Mouse (Mus musculus) thymus, adult 2 months (tissue): ENCODE results near the gene Dclk2. TPM values are rescaled to one million over a fixed set of nuclear protein-coding genes. Genes with fewer than 3 reads are reported as not detected.

ENCODE experiments used
- DNase-seq: peaks from one replicate; pipeline ENCODE4 v3.0.0; 2021
- H3K27ac ChIP-seq: fragments of 200-500 bp; 2 replicates; pipeline ENCODE4 v1.5.1; 2012; ENCODE audit warnings: low read length, control low read depth; ENCODE audit not compliant: control insufficient read depth, insufficient read depth
- H3K27me3 ChIP-seq: fragments of 200-500 bp; 2 replicates; pipeline ENCODE4 v1.6.1; 2012; ENCODE audit warnings: mild to moderate bottlenecking, low read length, moderate library complexity, mixed read lengths; ENCODE audit not compliant: control insufficient read depth, insufficient read depth
- H3K36me3 ChIP-seq: fragments of 200-500 bp; 2 replicates; pipeline ENCODE4 v1.6.1; 2012; ENCODE audit warnings: mild to moderate bottlenecking, low read length, moderate library complexity; ENCODE audit not compliant: control insufficient read depth, insufficient read depth
- H3K4me1 ChIP-seq: fragments of 200-500 bp; replicated peaks from 2 replicates; pipeline ENCODE4 v1.6.1; 2012; ENCODE audit warnings: low read length; ENCODE audit not compliant: control insufficient read depth, insufficient read depth
- H3K4me3 ChIP-seq: fragments of 200-500 bp; 2 replicates; pipeline ENCODE4 v1.5.1; 2012; ENCODE audit warnings: mild to moderate bottlenecking, low read length, control low read depth, moderate library complexity; ENCODE audit not compliant: control insufficient read depth, insufficient read depth
- CTCF ChIP-seq: fragments of 200-500 bp; IDR thresholded peaks from 2 replicates; pipeline ENCODE4 v1.5.1; 2012; ENCODE audit warnings: mild to moderate bottlenecking, control low read depth, low read length, moderate library complexity, borderline replicate concordance; ENCODE audit not compliant: control insufficient read depth, poor library complexity, insufficient read depth; ENCODE audit errors: extremely low read depth
- POLR2A ChIP-seq: fragments of 200-500 bp; IDR thresholded peaks from 2 replicates; pipeline ENCODE4 v1.6.1; 2012; ENCODE audit warnings: mild to moderate bottlenecking, low read length, control low read depth, moderate library complexity; ENCODE audit not compliant: control insufficient read depth, poor library complexity, insufficient read depth; ENCODE audit errors: extremely low read depth
- WGBS: fragments of 180-500 bp; shearing (Covaris S2); methylation state at CpG from one replicate; pipeline ENCODE4 v1.1.7; 2018; 5-methylcytosine and 5-hydroxymethylcytosine counted together
- polyA plus RNA-seq: library from polyadenylated mRNA; depleted of rRNA; stranded (reverse); fragments of >200 nt; gene quantifications from 2 replicates; pipeline ENCODE4 v1.2.3, GENCODE M21; 2012

The Dclk2 gene
- polyA plus RNA-seq, 1 experiment = 55.5 TPM

DNA sequence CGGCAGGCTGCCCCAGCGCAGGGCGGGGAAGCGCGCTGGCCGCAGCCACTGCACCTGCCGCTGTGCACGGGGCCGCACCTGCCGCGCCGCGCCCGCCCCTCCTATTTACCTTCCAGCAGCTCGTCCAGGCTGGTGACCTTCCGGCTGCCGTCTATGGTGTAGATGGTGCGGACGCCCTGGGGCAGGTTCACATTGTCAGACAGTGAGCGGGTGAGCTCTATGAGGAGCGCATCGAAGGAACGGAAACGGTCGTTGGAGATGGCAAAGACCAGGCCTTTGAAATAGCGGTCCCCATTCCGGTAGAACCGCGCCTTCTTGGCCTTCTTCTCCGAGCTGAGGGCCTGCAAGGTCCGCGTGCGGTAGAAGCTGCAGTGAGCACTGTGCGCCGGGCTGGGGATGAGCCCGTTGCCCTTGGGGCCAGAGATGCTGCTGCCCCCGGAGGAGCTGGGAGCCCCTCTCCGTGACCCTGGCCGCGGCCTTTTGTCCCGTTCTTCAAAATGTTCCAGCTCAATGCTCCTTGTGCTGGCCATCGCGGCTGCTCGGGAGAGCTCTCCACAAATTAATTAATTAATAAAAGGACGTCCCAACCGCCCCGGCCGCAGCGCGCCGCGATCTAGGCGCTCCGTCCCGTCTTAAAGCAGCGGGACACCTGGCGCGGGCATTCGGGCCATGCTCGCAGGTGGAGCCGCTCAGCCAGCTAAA is 860 bp downstream of the Dclk2 start:
- no peak overlapping the region for H3K27ac ChIP-seq
- TF ChIP-seq CTCF (no peak), POLR2A (no peak)
- H3K36me3 ChIP-seq = no peaks in the 10 kb centered on the region
- peak overlapping the region; percentile 82 for H3K4me3 ChIP-seq
- H3K4me1 ChIP-seq = peaks cover 13% of the 10 kb centered on the region
- DNase-seq = peak; percentile 50
- WGBS = under 1% methylated on average over 61 of the region's 61 CpGs
- no peaks in the 10 kb centered on the region for H3K27me3 ChIP-seq

- peaks cover 13% of the 10 kb centered on the region for H3K4me1 ChIP-seq
- no peaks in the 10 kb centered on the region for H3K36me3 ChIP-seq
- no peak for TF ChIP-seq POLR2A
- TF ChIP-seq CTCF = no peak
- H3K27me3 ChIP-seq = no peaks in the 10 kb centered on the region
- no peak overlapping the region for H3K27ac ChIP-seq
- no peak for DNase-seq
- 99% methylated on average over 5 of the region's 5 CpGs for WGBS
- H3K4me3 ChIP-seq = no peak overlapping the region
Observed at GRCm38 (mm10) chr3:86917048-86917447, 3.6 kb downstream of the Dclk2 start.

DNA sequence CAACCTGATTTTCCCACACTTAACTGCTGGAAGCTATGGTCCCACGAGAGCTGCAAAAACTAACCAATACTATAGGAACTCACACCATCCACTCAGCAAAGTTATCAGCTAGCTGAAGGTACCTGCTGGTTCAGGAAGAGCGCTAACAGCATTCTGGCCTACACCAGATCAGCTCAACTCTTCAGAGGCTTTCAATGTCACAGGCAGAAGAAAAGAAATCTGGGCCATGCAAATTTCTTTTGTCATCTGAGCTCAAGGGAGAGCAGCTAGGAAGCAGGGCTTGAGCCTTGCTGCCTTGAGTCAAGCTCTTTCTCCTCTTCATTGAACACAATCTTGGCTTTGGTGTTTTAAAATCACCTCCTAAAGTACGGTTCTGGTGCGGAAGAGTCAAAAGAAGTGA is 4.0 kb downstream of the Dclk2 start:
- Histone ChIP-seq H3K36me3 (no peaks in the 10 kb centered on the region), H3K27ac (no peak overlapping the region), H3K27me3 (no peaks in the 10 kb centered on the region), H3K4me3 (no peak overlapping the region), H3K4me1 (peaks cover 13% of the 10 kb centered on the region)
- no peak for DNase-seq
- TF ChIP-seq CTCF = no peak
- TF ChIP-seq POLR2A = no peak
- WGBS = 95% methylated on average over 4 of the region's 4 CpGs

GRCm38 (mm10) chr3:86915291-86915690 is 5.4 kb downstream of the Dclk2 start:
- DNase-seq = no peak
- Histone ChIP-seq H3K27me3 (no peaks in the 10 kb centered on the region), H3K4me3 (no peak overlapping the region), H3K36me3 (no peaks in the 10 kb centered on the region), H3K4me1 (peaks cover 13% of the 10 kb centered on the region), H3K27ac (no peak overlapping the region)
- TF ChIP-seq CTCF = no peak
- no peak for TF ChIP-seq POLR2A
- WGBS = 92% methylated on average over 13 of the region's 13 CpGs

GRCm38 (mm10) chr3:86914316-86914715 is 6.3 kb downstream of the Dclk2 start:
- TF ChIP-seq POLR2A = no peak
- no peak for TF ChIP-seq CTCF
- Histone ChIP-seq H3K4me1 (peaks cover 11% of the 10 kb centered on the region), H3K36me3 (no peaks in the 10 kb centered on the region), H3K27me3 (no peaks in the 10 kb centered on the region), H3K27ac (no peak overlapping the region), H3K4me3 (no peak overlapping the region)
- 98% methylated on average over 3 of the region's 3 CpGs for WGBS
- no peak for DNase-seq

- Histone ChIP-seq H3K4me1 (peaks cover 2% of the 10 kb centered on the region; the same call in 1 of the 2 replicates), H3K27me3 (no peaks in the 10 kb centered on the region), H3K27ac (no peak overlapping the region), H3K4me3 (no peak overlapping the region), H3K36me3 (no peaks in the 10 kb centered on the region; the same call in 1 of the 2 replicates)
- no peak for TF ChIP-seq POLR2A
- TF ChIP-seq CTCF = no peak
- 97% methylated on average over 5 of the region's 5 CpGs for WGBS
- DNase-seq = no peak
Observed at GRCm38 (mm10) chr3:86898366-86898765, 22.3 kb downstream of the Dclk2 start.

DNA sequence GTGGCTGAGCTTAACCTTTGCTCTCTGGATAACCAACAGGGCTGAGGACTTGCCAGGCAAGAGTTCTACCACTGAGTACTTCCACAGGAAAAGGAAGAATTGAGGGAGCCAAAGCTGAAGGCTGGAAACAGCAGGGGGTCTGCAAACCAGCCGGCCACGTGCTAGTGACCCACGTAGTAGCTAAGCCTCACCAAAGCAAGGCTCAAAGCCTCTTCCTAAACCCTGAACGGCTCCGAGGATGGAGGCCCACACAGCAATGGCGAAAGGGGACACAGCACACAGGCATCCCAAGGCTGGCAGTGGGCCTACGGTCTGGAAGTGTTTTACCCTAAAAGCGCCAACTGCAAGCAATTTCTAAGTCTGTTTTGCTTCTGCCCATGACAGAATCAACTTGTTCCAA is 23.1 kb downstream of the Dclk2 start:
- H3K27ac ChIP-seq = no peak overlapping the region
- no peak for DNase-seq
- H3K4me1 ChIP-seq = peaks cover 2% of the 10 kb centered on the region; the same call in 1 of the 2 replicates
- TF ChIP-seq POLR2A = no peak
- 96% methylated on average over 8 of the region's 8 CpGs for WGBS
- no peak overlapping the region for H3K4me3 ChIP-seq
- no peaks in the 10 kb centered on the region for H3K36me3 ChIP-seq
- H3K27me3 ChIP-seq = no peaks in the 10 kb centered on the region
